Mouse (Mus musculus) heart, embryonic 16.5 days (tissue): ENCODE measurements around the gene Sulf2. TPM values are rescaled to one million over a fixed set of nuclear protein-coding genes. Genes with fewer than 3 reads are reported as not detected.

Source experiments
- ATAC-seq: fragments of 200-750 bp; cut with Nextera tagmentation; replicated peaks from 2 replicates; pipeline ENCODE4 v1.8.0; 2017; ENCODE audit warnings: moderate number of reproducible peaks; ENCODE audit not compliant: insufficient read depth, low FRiP score; ENCODE audit errors: extremely low read depth
- H3K27ac ChIP-seq: fragments of 300-500 bp; sonication (generic); 2 replicates; pipeline ENCODE4 v1.5.1; 2014; ENCODE audit warnings: mild to moderate bottlenecking, low read length, control low read depth, moderate library complexity
- H3K27me3 ChIP-seq: fragments of 300-500 bp; sonication (generic); 2 replicates; pipeline ENCODE4 v1.6.1; 2014; ENCODE audit warnings: low read length, mixed read lengths; ENCODE audit not compliant: control insufficient read depth, insufficient read depth
- H3K36me3 ChIP-seq: fragments of 300-500 bp; sonication (generic); 2 replicates; pipeline ENCODE4 v1.6.1; 2014; ENCODE audit not compliant: control insufficient read depth, insufficient read depth
- H3K4me1 ChIP-seq: fragments of 300-500 bp; sonication (generic); 2 replicates; pipeline ENCODE4 v1.6.1; 2014; ENCODE audit warnings: low read length, mixed read lengths; ENCODE audit not compliant: control insufficient read depth, insufficient read depth
- H3K4me2 ChIP-seq: fragments of 300-500 bp; sonication (generic); 2 replicates; pipeline ENCODE4 v1.6.1; 2014; ENCODE audit warnings: low read depth, mild to moderate bottlenecking, control low read depth, low read length
- H3K4me3 ChIP-seq: fragments of 300-500 bp; sonication (generic); 2 replicates; pipeline ENCODE4 v1.5.1; 2014; ENCODE audit warnings: mild to moderate bottlenecking, control low read depth, low read length
- H3K9ac ChIP-seq: fragments of 300-500 bp; sonication (generic); 2 replicates; pipeline ENCODE4 v1.6.1; 2014; ENCODE audit warnings: low read length, control low read depth
- H3K9me3 ChIP-seq: fragments of 300-500 bp; sonication (generic); replicated peaks from 2 replicates; pipeline ENCODE4 v1.6.1; 2016; ENCODE audit warnings: low read length; ENCODE audit not compliant: control insufficient read depth
- WGBS: fragments of 180-500 bp; shearing (Covaris S2); extraction: QIAGEN DNeasy Blood & Tissue Kit; methylation state at CpG from one replicate; pipeline ENCODE4 v1.1.7; 2014; 5-methylcytosine and 5-hydroxymethylcytosine counted together
- polyA plus RNA-seq: library from polyadenylated mRNA; unstranded; fragments of >200 nt; fragmentation: Nextera tagmentation; extraction: Ambion mirVana; gene quantifications from 2 replicates; pipeline ENCODE4 v1.2.1, GENCODE M21; 2015

Sulf2 gene
- 61.8 and 73.3 TPM in 2 replicates for polyA plus RNA-seq

DNA sequence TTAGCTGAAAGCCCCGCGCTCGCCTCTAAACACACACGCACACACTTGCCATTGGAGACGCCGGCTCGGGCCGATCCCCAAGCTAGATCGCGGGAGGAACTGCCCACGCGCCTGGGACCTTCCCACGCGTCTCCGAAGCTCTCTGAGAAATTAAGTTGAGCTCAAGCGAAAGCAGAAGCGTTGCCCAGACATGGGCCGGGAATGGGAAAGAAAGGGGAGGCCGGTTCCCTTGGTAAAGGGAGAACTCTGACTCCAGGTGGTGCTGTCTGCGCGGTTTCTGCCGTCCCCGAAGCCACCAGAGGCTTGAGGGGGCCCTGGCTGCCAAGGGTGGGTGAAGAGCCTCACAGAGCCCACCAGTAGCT, at the start of gene Sulf2:
Sulf2 (minus strand) TSS at position 210 of the 362 bp plus-strand sequence.
- peak within 1 kb of the TSS; percentile 87 for H3K4me2 ChIP-seq
- no peaks in the 10 kb centered on the region for H3K36me3 ChIP-seq
- H3K27ac ChIP-seq: peak within 1 kb of the TSS; percentile 94
- H3K4me3 ChIP-seq: peak within 1 kb of the TSS; percentile 83
- WGBS: 0% methylated on average over 23 of the region's 23 CpGs
- peaks cover 39% of the 10 kb centered on the region for H3K4me1 ChIP-seq
- peak; percentile 65 for ATAC-seq
- H3K9me3 ChIP-seq: 0 out of 2 replicates have a peak, but pooled peaks cover 3% of the 10 kb centered on the region
- peak within 1 kb of the TSS; percentile 95 for H3K9ac ChIP-seq
- no peaks in the 10 kb centered on the region for H3K27me3 ChIP-seq

DNA sequence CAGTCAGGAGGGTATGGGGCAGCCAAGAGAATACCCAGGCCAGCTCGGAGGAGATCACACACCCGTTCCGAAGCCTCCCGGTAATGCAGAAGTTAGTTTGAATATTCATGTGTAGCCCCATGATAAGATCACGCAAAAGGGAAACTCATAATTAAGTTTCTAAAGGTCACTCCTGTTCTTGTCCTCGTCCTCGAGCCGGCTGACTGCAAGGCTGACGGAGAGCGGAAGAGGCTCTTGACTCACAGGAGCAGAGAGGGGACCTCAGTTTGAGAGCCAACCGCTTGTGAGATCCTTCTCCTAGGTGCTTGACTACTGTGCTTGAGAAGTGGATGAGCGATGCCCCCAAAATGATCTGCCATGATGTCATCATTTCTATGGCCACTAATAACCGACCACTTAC, 48.7 kb upstream of the Sulf2 start:
- H3K9me3 ChIP-seq: no peaks in the 10 kb centered on the region
- 70% methylated on average over 13 of the region's 13 CpGs for WGBS
- no peak for ATAC-seq
- H3K27ac ChIP-seq: peak overlapping the region; percentile 85
- no peak overlapping the region for H3K4me3 ChIP-seq
- no peak overlapping the region for H3K4me2 ChIP-seq
- peaks cover 24% of the 10 kb centered on the region for H3K4me1 ChIP-seq
- H3K9ac ChIP-seq: no peak overlapping the region
- H3K27me3 ChIP-seq: no peaks in the 10 kb centered on the region
- H3K36me3 ChIP-seq: no peaks in the 10 kb centered on the region

DNA sequence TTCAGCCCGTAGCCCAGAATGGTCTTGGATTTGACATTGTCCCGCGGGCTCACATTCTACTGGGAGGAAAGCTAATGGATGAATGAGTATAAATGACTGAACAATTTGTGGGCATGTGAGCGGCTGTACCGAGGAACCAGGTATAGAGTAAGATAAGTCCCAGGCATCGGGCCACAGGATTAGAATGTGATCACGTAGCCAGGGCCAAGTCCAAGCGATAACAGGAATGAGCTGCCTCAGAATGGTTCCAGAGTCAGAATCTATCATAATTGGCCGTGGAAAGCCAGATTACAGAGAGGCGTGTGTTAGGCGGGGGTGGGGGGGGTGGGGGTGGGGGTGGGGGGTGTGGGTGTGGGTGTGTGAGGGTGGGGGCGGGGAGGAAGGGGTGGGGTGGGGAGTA, 48.2 kb upstream of the Sulf2 start:
- Histone ChIP-seq H3K9me3 (no peaks in the 10 kb centered on the region), H3K36me3 (no peaks in the 10 kb centered on the region), H3K4me3 (no peak overlapping the region), H3K9ac (no peak overlapping the region), H3K27me3 (no peaks in the 10 kb centered on the region), H3K4me2 (no peak overlapping the region), H3K27ac (peak overlapping the region; percentile 85), H3K4me1 (peaks cover 24% of the 10 kb centered on the region)
- ATAC-seq: peak; percentile 65
- WGBS: 41% methylated on average over 9 of the region's 12 CpGs

DNA sequence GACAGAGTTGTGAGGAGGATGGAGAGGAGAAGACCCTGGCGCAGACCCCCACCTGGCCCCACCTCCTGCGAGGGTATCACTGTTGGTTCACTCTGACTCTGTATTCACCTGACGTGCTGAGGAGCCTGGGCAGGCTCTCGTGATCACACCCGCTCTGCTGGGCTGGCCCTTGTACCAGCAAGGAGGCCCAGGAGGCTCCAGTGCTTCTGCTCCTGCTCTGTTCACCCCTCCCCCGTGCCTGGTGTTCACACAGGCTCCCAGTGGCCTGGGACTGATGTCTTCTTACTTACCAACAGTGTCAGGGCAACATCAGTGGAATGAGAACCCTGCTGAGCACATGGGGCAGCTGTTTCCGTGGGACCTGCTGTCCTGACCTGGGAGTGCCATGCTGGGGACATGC, 42.5 kb upstream of the Sulf2 start:
- WGBS: 44% methylated on average over 7 of the region's 7 CpGs

DNA sequence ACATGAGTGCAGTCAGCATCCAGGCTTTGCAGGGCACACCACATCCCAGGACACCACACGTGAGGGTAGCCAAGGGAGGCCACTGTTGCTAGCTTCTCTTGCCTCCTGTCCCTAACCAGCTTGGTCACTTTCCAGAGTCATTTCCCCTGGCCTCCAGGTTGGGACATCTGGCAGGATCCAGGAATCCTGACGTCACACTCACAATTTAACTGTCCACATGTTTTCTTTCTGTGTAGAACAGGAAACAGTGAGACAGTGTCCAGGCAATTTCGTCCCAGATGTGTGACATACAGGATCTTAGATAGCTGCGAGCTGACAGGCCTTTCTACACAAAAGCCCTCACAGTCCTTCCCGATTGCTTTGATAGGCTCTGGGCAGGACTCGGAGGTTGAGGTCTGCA, 41.6 kb upstream of the Sulf2 start:
- Histone ChIP-seq H3K4me2 (no peak overlapping the region), H3K4me3 (no peak overlapping the region), H3K36me3 (no peaks in the 10 kb centered on the region), H3K27me3 (no peaks in the 10 kb centered on the region), H3K9me3 (peaks cover 3% of the 10 kb centered on the region; the same call in 1 of the 2 replicates), H3K9ac (0 out of 2 replicates have a peak overlapping the region, but pooled peaks have one; percentile 17), H3K27ac (peak overlapping the region; percentile 52), H3K4me1 (peaks cover 23% of the 10 kb centered on the region)
- 34% methylated on average over 6 of the region's 6 CpGs for WGBS
- ATAC-seq: no peak

More for the DNA sequence above, 42.5 kb upstream of the Sulf2 start:
- ATAC-seq: no peak
- Histone ChIP-seq H3K9me3 (peaks cover 3% of the 10 kb centered on the region; the same call in 1 of the 2 replicates), H3K36me3 (no peaks in the 10 kb centered on the region), H3K4me1 (peaks cover 24% of the 10 kb centered on the region), H3K4me2 (no peak overlapping the region), H3K4me3 (no peak overlapping the region), H3K27ac (no peak overlapping the region), H3K9ac (no peak overlapping the region), H3K27me3 (no peaks in the 10 kb centered on the region)

DNA sequence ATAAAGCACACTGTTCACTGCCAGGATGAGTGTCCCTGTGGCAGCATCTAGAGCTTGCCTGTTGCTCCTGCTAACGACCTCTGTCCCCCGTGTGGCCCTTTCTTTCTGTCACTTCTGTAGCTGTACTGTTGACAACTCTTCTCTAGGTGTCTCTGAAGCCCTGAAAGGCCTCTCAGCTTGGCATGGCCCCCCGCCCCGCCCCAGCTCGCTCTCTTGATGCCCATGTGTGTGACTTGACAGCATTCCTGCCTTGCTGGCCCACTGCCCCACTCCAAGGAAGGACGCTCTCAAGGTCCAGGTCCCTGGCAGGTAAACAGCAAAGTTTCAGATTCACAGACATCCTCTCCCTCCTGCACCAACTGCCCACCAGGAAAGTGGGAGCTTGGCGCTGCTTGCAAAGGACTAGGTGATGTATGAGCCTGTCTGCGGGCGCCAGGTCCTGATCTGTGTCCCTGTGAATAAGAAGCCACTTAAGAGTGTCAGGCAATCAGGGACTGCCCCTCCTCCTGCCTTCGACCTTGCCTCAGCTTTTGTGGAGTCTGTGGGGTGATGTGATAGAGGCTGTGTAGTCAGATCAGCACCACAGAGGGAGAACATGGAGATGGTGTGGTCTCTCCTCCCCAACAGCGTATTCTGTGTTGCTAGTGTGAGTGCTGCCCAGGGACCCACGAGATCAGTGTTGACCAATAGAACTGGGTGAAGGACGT, 40.8 kb upstream of the Sulf2 start:
- H3K9ac ChIP-seq: 0 out of 2 replicates have a peak overlapping the region, but pooled peaks have one; percentile 17
- peaks cover 23% of the 10 kb centered on the region for H3K4me1 ChIP-seq
- 40% methylated on average over 13 of the region's 13 CpGs for WGBS
- 0 out of 2 replicates have a peak overlapping the region, but pooled peaks have one; percentile 4 for H3K4me2 ChIP-seq
- H3K27ac ChIP-seq: peak overlapping the region; percentile 52
- H3K9me3 ChIP-seq: peaks cover 3% of the 10 kb centered on the region; the same call in 1 of the 2 replicates
- no peaks in the 10 kb centered on the region for H3K36me3 ChIP-seq
- peak; percentile 82 for ATAC-seq
- no peaks in the 10 kb centered on the region for H3K27me3 ChIP-seq
- no peak overlapping the region for H3K4me3 ChIP-seq

DNA sequence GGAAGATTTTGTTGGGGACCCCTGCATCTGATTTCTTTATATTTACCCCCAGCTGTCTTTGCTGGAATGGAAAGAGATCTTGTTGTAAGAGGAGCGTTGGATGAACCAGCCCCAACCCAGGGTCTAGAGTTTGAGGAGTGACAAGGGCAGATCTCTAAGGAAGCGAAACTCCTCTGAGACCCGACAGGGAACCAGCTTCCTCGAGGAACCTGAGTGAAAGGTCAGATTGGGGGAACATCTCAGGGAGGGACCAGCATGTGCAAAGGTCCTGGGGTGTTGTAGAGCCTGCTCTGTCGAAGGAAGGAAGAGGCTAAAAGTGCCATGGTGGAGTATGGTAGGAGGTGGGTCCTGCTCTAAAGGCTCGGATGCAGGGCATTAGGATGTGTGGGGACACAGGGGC, 39.6 kb upstream of the Sulf2 start:
- Histone ChIP-seq H3K27ac (no peak overlapping the region), H3K4me1 (peaks cover 23% of the 10 kb centered on the region), H3K27me3 (no peaks in the 10 kb centered on the region), H3K36me3 (no peaks in the 10 kb centered on the region), H3K9me3 (peaks cover 3% of the 10 kb centered on the region; the same call in 1 of the 2 replicates), H3K4me2 (no peak overlapping the region), H3K4me3 (no peak overlapping the region), H3K9ac (no peak overlapping the region)
- 82% methylated on average over 6 of the region's 6 CpGs for WGBS
- ATAC-seq: no peak

DNA sequence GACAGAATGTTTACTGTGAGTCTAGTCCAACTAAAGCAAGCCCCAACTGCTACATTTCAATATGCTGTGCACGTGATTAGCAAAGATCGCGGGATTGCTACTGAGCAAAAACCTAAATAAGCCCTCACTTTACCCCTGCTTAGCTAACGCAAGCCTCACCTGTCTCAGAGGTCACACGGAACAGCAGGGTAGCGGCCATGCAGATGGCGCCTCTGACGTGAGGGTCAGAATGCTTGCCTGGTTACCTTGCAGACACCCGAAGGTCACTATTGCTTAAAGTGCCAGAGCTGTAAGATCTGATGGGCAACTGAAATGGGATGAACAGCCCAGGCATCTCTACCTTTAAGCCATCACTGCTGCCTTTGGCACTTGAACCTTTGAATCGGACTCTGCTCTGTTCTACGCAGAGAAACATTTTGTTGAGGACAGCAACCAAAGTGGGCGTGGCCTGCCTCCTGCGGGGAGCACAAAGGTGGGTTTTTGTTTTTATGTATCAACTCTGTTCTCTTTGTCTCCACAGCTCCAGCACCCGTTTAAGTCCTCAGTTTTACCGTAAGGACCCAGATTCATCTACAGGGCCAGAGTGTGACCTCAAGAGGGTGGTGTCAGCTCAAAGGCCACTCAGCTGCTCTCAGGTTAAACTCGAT, 38.8 kb upstream of the Sulf2 start:
- H3K4me1 ChIP-seq: peaks cover 23% of the 10 kb centered on the region
- H3K27ac ChIP-seq: no peak overlapping the region
- no peaks in the 10 kb centered on the region for H3K36me3 ChIP-seq
- no peak overlapping the region for H3K9ac ChIP-seq
- H3K4me3 ChIP-seq: no peak overlapping the region
- no peak for ATAC-seq
- no peaks in the 10 kb centered on the region for H3K27me3 ChIP-seq
- 78% methylated on average over 16 of the region's 16 CpGs for WGBS
- peaks cover 3% of the 10 kb centered on the region; the same call in 1 of the 2 replicates for H3K9me3 ChIP-seq
- H3K4me2 ChIP-seq: no peak overlapping the region

DNA sequence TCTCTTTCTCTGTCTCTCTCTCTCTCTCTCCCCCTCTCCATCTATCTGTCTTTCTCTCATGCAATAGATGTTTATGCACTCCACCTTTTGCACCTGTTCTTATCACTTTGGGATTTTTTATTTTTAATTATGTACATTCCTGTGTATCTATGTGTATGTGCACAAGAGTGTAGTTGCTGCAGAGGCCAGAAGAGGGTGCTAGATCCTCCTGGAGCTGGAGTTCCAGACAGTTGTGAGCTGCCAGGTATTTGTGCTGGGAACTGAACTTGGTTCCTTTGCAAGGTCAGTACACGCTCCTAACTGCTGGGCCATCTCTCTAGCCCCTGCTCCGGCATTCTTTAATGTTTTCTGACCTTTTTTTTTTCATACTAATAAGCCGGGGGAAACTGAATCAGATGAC, 38.0 kb upstream of the Sulf2 start:
- no peaks in the 10 kb centered on the region for H3K27me3 ChIP-seq
- 96% methylated on average over 3 of the region's 3 CpGs for WGBS
- peaks cover 3% of the 10 kb centered on the region; the same call in 1 of the 2 replicates for H3K9me3 ChIP-seq
- H3K4me1 ChIP-seq: peaks cover 23% of the 10 kb centered on the region
- no peak overlapping the region for H3K27ac ChIP-seq
- no peaks in the 10 kb centered on the region for H3K36me3 ChIP-seq
- no peak overlapping the region for H3K4me3 ChIP-seq
- no peak for ATAC-seq
- H3K4me2 ChIP-seq: no peak overlapping the region
- H3K9ac ChIP-seq: no peak overlapping the region
